Mouse (Mus musculus): ENCODE results near the gene Setd7.

The Setd7 gene

GRCm38 (mm10) chr3:51559594-51560450 is 857 bp downstream of the Setd7 start:
- DNase-seq: peak; percentile 82 to 93

DNA sequence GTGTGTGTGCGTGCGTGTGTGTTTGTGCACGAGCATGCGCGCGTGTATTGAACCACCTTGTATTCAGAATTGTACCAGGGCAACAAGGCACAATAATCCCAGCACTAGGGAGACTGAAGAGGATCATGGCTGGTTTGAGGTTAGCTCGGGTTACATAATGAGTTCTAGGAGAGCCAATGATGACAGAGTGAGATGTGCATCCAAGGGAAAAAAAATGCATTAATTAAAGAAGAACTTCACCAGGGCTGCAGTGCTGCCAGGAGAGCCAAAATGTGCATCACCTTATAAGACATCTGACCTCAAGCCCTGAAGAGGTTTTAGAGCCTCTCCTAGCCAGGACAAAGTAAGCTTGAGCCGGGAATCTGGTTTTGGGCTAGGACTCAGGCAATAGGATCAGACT is 5.1 kb downstream of the Setd7 start:
- DNase-seq: no peak

DNA sequence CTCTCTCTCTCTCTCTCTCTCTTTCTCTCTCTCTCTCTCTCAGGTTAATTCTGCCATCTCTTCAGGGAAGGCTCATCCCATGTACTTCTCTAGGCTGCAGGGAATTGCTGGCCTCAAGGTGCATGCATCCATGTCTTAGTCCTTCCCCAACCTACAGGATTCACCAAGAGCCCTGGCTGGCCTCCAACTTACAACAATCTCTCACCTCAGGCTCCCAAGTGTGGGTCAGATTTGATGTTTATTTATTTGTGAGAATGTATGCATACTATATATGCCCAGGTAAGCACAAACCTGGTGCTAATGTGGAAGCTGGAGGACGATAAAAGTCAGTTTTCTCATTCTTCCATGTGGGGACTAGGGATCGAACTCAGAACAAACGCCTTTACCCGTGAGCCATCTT is 5.8 kb downstream of the Setd7 start:
- no peak for DNase-seq

DNA sequence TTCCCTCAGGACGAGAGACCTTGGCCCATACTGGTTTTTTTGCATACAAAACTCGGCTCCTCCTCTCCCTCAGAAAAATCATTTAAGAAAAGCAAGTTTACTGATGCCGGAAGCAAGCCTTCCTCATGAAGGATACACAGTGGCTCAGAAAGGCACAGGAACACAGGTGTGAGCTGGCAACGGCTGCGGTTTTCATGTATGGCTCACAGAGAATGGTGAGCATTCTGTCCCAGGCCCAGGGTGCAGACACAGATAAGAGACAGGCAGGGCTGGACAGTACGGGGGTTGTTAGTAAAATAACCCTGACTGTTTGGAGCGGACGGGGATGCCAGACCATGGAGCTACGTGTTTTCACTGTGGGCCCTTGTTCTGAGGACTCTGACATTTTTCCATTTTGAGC is 6.6 kb downstream of the Setd7 start:
- DNase-seq: no peak

DNA sequence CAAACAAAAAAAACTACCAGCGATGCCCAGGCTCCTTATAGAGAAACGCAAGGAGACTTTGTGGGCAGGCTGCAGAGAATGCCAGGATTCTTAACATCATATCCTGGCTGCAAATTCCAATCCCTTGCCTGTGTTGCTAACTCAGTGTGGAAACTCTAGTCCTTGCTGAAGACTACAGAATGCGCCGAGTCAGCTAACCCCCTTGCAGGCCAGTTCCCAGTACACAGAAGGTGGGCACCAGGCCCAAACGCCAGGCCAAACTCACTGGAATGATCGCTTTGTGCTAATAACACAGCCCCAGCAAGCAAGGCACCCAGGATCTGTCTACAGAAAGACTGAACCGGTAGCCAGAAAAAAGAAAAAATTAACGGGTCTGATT is 7.2 kb downstream of the Setd7 start:
- DNase-seq: peak; percentile 46 to 71

DNA sequence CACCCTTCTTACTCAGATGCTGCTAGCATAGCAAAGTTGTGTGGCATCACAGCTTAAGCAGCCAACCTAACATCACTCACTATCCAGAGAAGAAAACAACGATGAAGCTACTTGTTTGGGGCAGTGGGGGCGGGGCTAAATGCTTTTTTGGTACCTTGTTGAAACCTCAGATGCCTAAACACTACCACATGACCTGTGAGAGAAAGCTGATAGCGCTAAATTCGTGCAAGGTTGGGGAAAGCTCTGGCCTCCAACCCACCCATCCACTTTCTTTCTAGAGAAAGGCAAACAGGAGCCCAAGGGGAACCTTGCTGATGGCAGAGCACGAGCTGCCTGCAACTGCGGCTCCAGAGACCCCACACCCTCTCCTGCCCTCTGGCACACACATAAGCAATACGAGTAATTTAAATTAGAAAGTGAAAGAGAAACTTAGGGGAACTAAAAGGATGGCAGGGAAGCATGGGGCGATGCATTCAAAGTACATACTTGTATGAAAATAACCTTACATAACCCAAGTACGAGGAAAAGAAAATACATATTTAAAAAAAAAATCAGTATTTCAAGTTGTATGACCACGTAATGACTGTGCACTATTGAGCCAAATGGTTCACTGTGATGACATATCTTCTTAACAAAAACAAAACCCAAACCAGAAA is 7.7 kb downstream of the Setd7 start:
- peak in 1 of 2 experiments; percentile 31 for DNase-seq

DNA sequence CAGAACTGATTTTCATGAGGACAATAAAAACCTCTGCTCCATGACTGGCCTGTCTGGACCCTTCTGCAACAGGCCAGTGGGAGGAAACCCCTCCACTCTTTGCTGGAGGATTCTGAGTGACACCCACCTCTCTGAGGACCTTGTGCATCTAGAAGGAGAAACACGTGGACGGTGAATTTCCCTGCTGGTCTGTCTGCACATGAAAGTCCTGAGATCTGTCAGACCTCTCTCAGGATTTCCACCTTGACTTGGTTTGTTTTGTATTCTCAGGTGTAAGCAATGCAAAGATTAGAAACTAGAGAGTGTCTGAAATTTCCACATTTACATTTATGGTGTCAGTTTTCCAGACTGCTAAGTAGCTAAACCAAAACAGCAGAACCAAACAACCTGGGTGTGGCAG is 8.5 kb downstream of the Setd7 start:
- no peak for DNase-seq

GRCm38 (mm10) chr3:51548987-51549579 is 11.6 kb downstream of the Setd7 start:
- DNase-seq: no peak

GRCm38 (mm10) chr3:51547577-51547976 is 13.1 kb downstream of the Setd7 start:
- DNase-seq: no peak

DNA sequence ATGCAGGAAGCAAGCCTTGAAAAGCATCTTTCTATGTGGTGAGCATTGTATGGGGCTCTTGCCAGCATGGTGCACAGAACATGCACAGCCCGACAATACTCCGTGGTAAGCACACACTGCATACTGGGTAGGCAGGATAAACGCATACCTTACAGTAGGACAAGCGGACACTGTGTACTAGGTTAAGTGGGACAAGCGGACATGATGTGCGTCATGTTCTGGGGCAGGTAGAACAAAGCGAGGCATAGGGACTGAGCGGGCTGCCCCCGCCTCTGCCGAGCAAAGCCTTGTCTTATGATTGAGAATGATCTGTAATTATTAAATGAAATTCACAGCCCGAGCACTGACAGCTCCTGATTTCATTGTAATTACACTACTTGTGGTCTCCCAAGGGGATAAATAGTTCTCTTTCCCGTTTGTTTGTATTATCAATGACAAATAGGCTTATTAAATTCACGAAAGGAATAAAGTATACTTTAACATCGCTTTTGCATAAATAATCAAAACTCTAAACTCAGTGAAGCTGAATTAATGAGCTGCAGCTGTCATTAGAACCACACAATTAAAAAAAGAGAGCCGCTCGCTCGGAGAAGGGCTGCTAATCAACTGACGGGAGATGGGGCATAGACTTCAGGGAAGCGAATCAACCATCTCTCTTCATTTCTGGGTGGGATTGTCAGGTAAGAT is 16.1 kb downstream of the Setd7 start:
- DNase-seq: no peak

DNA sequence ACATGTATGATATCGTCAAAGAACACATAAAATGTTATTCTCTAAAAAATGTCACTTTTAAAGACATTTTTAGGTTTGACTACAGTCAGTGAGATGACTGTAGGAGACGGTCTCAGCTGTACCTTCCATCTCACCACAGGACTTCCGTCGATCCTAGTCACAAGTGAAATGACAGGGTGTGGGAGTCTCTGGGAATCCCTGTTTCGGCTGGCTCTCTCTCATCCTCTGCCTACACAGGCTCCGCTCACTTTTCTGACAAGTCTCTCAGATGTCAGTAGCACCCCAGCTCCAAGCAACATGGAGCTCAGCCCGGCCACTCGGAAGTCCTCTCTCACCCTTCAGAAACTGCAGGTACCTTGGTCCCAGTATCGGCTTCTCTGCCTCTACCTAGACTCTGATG is 20.0 kb downstream of the Setd7 start:
- DNase-seq: no peak

- DNase-seq: peak; percentile 72 to 81
Observed at GRCm38 (mm10) chr3:51539567-51540408, 20.9 kb downstream of the Setd7 start.

- no peak for DNase-seq
Observed at GRCm38 (mm10) chr3:51534013-51534412, 26.7 kb downstream of the Setd7 start.

DNA sequence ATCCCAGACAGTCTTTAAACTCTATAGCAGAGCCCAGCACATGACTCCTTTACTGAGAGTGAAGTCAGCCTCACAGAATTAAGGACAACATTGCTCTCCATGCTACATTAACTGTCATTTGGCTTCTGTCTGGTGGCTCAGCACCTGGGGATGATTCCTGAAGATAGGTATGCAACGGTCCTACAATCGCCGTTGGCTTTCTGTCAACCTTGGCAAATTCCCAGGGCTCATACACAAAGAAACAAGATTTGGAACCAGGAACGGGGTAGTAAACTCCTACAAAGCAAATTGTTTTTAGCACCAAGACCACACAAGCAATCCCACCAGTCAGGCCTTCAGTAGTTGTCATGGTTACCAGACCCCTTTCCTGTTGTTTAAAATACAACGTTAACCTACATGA is 27.1 kb downstream of the Setd7 start:
- DNase-seq: no peak

DNA sequence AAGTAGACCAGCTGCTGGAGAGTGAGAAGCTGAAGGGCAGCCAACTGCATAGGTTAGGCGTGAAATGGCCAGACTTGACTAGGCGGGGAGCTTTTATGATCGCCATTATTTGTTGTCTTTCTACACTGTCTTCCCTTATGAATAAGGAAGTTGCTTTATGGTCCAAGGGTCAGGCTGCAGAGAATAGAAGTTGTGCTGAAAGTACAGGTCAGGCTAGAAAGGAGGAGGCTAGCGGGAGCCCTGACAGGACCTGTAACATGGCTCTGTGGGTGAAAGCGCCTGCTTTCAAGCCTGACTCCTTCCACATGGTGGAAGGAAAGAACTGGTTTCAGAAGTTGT is 28.4 kb downstream of the Setd7 start:
- no peak for DNase-seq

DNA sequence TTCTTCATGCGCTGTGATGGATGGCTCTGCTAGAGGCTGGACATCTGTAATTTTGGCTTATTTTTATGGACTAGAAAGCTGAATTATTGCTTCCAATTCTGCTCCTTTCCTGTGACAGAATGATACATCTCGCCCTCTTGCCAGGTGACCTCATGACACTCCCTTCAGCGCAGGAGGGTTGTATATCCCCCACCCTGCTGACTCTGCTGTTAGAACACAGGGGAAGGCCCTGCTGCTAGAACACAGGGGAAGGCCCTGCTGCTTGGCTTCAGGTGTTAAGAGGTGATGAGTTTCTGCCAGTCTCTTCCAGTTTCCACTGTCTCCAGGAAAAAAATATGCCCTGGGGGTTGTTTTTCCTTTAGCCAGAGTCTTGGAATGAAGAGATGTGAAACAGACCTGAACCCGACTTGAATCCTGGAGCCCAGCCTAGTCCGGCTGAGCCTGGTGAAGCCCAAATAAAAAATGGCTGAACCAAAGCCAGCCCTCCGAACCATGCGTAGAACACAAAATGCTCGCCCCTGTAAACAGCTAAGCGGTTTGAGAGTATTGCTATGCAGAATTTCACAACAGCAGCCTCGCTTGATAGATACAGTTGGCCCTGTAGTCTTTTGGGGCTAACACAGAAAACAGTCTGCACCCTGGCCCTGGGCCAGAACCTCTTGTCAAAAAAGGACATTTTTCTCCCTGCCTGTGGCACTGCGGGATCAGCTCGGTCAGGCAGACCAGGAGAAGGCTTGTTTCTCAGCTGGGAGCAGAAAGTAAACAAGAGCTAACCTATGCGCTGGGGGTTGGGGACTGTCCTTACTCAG is 29.0 kb downstream of the Setd7 start:
- DNase-seq: peak; percentile 74 to 77

- no peak for DNase-seq
Observed at GRCm38 (mm10) chr3:51526891-51527290, 33.8 kb downstream of the Setd7 start.

DNA sequence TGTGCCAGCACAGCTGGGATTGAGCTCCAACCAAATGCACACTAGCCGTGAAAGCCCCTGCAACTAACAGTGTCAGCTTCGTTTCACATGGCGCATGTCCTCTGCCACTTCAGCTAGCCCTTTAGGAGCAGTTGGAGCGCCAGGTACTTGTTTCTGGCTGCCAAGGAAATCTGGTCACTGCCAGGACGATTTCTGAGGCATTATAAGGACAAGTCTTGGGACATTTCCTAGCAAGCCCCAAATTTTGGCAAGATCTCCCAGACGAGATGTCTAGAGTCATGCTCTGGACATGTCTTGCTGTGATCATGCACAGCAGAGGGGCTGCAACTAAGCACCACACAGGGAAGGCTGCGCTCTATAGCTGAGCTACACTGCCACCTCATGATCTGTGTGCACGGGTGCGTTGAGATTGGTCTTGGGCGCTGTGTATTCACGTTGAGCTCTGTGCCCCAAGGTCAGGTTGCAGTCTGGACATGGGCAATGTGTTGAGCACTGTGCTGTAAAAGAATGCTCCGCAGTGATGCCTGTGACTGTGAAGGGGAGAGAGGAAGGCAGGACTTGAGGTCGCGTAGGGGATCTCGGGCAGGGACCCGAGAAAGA is 35.4 kb downstream of the Setd7 start:
- no peak for DNase-seq

GRCm38 (mm10) chr3:51521262-51521661 is 39.4 kb downstream of the Setd7 start:
- DNase-seq: no peak

DNA sequence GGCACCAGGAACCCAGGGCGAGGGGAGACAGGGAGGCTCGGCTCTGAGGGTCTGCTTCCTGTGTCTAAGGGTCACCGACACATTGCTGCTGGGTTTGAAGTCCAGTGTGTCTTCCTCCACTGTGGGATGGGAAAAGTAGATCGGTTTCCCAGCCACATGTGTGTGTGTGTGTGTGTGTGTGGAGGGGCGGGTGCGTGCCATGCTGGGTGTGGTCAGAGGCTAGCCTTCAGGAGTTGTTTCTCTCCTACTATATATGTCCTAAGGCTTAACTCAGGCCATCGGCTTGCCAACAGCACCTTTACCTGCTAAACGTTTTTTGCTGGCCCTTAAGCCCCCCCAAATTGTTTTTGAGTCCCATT is 41.9 kb downstream of the Setd7 start:
- DNase-seq: no peak

All from kidney, postnatal 25 days (tissue).